Mouse (Mus musculus) hindbrain, embryonic 11.5 days (tissue): ENCODE measurements around the gene Traf3. TPM values are rescaled to one million over a fixed set of nuclear protein-coding genes. Genes with fewer than 3 reads are reported as not detected.

Experiments used
- ATAC-seq: fragments of 200-750 bp; cut with Nextera tagmentation; 2 replicates; pipeline ENCODE4 v1.8.0; 2017; ENCODE audit warnings: mild to moderate bottlenecking, moderate TSS enrichment, moderate library complexity; ENCODE audit not compliant: low FRiP score
- DNase-seq: peaks from one replicate; pipeline ENCODE4 v3.0.0-alpha.2; 2015; ENCODE audit warnings: low spot score
- H3K27ac ChIP-seq: fragments of 300-500 bp; sonication (generic); 2 replicates; pipeline ENCODE4 v1.5.1; 2014; ENCODE audit warnings: mild to moderate bottlenecking, low read depth, low read length
- H3K27me3 ChIP-seq: fragments of 300-500 bp; sonication (generic); 2 replicates; pipeline ENCODE4 v1.6.1; 2014; ENCODE audit warnings: mild to moderate bottlenecking, low read length, moderate library complexity, mixed read lengths; ENCODE audit not compliant: control insufficient read depth, insufficient read depth
- H3K36me3 ChIP-seq: fragments of 300-500 bp; sonication (generic); 2 replicates; pipeline ENCODE4 v1.6.1; 2014; ENCODE audit warnings: mild to moderate bottlenecking, low read length, moderate library complexity, mixed read lengths; ENCODE audit not compliant: control insufficient read depth, insufficient read depth
- H3K4me1 ChIP-seq: fragments of 300-500 bp; sonication (generic); replicated peaks from 2 replicates; pipeline ENCODE4 v1.6.1; 2014; ENCODE audit warnings: low read length, mixed read lengths; ENCODE audit not compliant: control insufficient read depth, insufficient read depth
- H3K4me2 ChIP-seq: fragments of 300-500 bp; sonication (generic); replicated peaks from 2 replicates; pipeline ENCODE4 v1.6.1; 2014; ENCODE audit warnings: mild to moderate bottlenecking, low read depth, low read length
- H3K4me3 ChIP-seq: fragments of 300-500 bp; sonication (generic); 2 replicates; pipeline ENCODE4 v1.5.1; 2014; ENCODE audit warnings: low read depth, low read length
- H3K9ac ChIP-seq: fragments of 300-500 bp; sonication (generic); 2 replicates; pipeline ENCODE4 v1.6.1; 2014; ENCODE audit warnings: low read depth, low read length
- H3K9me3 ChIP-seq: fragments of 300-500 bp; sonication (generic); 2 replicates; pipeline ENCODE4 v1.6.1; 2016; ENCODE audit warnings: low read length; ENCODE audit not compliant: control insufficient read depth
- WGBS: fragments of 180-500 bp; shearing (Covaris S2); extraction: QIAGEN DNeasy Blood & Tissue Kit; methylation state at CpG from one replicate; pipeline ENCODE4 v1.1.7; 2014; 5-methylcytosine and 5-hydroxymethylcytosine counted together
- polyA plus RNA-seq: library from polyadenylated mRNA; unstranded; fragments of >200 nt; fragmentation: Nextera tagmentation; extraction: Ambion mirVana; gene quantifications from 2 replicates; pipeline ENCODE4 v1.2.1, GENCODE M21; 2014

Gene Traf3
- polyA plus RNA-seq, 1 experiment from 2014 or later = 16.2 TPM

- no peaks in the 10 kb centered on the region for H3K36me3 ChIP-seq
- no peaks in the 10 kb centered on the region for H3K9me3 ChIP-seq
- no peak overlapping the region for H3K4me3 ChIP-seq
- ATAC-seq (no peak), DNase-seq (no peak)
- H3K9ac ChIP-seq = no peak overlapping the region
- no peak overlapping the region for H3K4me2 ChIP-seq
- no peak overlapping the region for H3K27ac ChIP-seq
- 91% methylated on average over 5 of the region's 5 CpGs for WGBS
- H3K4me1 ChIP-seq = no peaks in the 10 kb centered on the region
- no peaks in the 10 kb centered on the region for H3K27me3 ChIP-seq
Observed at GRCm38 (mm10) chr12:111181848-111182247, 15.7 kb downstream of the Traf3 start.

- H3K4me1 ChIP-seq = no peaks in the 10 kb centered on the region
- no peaks in the 10 kb centered on the region for H3K36me3 ChIP-seq
- no peak overlapping the region for H3K4me2 ChIP-seq
- DNase-seq = no peak
- H3K9me3 ChIP-seq = no peaks in the 10 kb centered on the region
- H3K9ac ChIP-seq = no peak overlapping the region
- H3K4me3 ChIP-seq = no peak overlapping the region
- no peaks in the 10 kb centered on the region for H3K27me3 ChIP-seq
- 94% methylated on average over 6 of the region's 6 CpGs for WGBS
- H3K27ac ChIP-seq = no peak overlapping the region
- ATAC-seq = no peak
Observed at GRCm38 (mm10) chr12:111182378-111182777, 16.2 kb downstream of the Traf3 start.

- H3K9me3 ChIP-seq = no peaks in the 10 kb centered on the region
- H3K27ac ChIP-seq = no peak within 1 kb of the TSS
- DNase-seq (no peak), ATAC-seq (no peak)
- no peak within 1 kb of the TSS for H3K4me3 ChIP-seq
- no peaks in the 10 kb centered on the region for H3K4me1 ChIP-seq
- H3K9ac ChIP-seq = no peak within 1 kb of the TSS
- H3K27me3 ChIP-seq = no peaks in the 10 kb centered on the region
- no peak within 1 kb of the TSS for H3K4me2 ChIP-seq
- 76% methylated on average over 5 of the region's 5 CpGs for WGBS
- no peaks in the 10 kb centered on the region for H3K36me3 ChIP-seq
Observed at GRCm38 (mm10) chr12:111184476-111184875, 18.3 kb downstream of the Traf3 start, which contains the start of gene 4930595D18Rik. 4930595D18Rik (minus strand) TSS chr12:111184491.

- ATAC-seq (no peak), DNase-seq (no peak)
- Histone ChIP-seq H3K27ac (no peak overlapping the region), H3K9ac (no peak overlapping the region), H3K9me3 (no peaks in the 10 kb centered on the region), H3K4me3 (no peak overlapping the region), H3K27me3 (no peaks in the 10 kb centered on the region), H3K4me2 (no peak overlapping the region), H3K36me3 (no peaks in the 10 kb centered on the region), H3K4me1 (no peaks in the 10 kb centered on the region)
- 92% methylated on average over 3 of the region's 3 CpGs for WGBS
Observed at GRCm38 (mm10) chr12:111186986-111187385, 20.8 kb downstream of the Traf3 start.

- 94% methylated on average over 4 of the region's 4 CpGs for WGBS
- no peak overlapping the region for H3K4me3 ChIP-seq
- H3K4me2 ChIP-seq = no peak overlapping the region
- H3K9me3 ChIP-seq = no peaks in the 10 kb centered on the region
- ATAC-seq (no peak), DNase-seq (no peak)
- H3K9ac ChIP-seq = no peak overlapping the region
- H3K36me3 ChIP-seq = no peaks in the 10 kb centered on the region
- no peaks in the 10 kb centered on the region for H3K4me1 ChIP-seq
- H3K27me3 ChIP-seq = no peaks in the 10 kb centered on the region
- H3K27ac ChIP-seq = no peak overlapping the region
Observed at GRCm38 (mm10) chr12:111188295-111188694, 22.1 kb downstream of the Traf3 start.

- H3K9ac ChIP-seq = no peak overlapping the region
- 90% methylated on average over 5 of the region's 5 CpGs for WGBS
- no peaks in the 10 kb centered on the region for H3K27me3 ChIP-seq
- H3K27ac ChIP-seq = no peak overlapping the region
- H3K36me3 ChIP-seq = no peaks in the 10 kb centered on the region
- H3K9me3 ChIP-seq = no peaks in the 10 kb centered on the region
- no peaks in the 10 kb centered on the region; the same call in 1 of the 2 replicates for H3K4me1 ChIP-seq
- no peak overlapping the region for H3K4me3 ChIP-seq
- ATAC-seq (no peak), DNase-seq (no peak)
- no peak overlapping the region for H3K4me2 ChIP-seq
Observed at GRCm38 (mm10) chr12:111190355-111190754, 24.2 kb downstream of the Traf3 start.

- no peak overlapping the region for H3K9ac ChIP-seq
- ATAC-seq (no peak), DNase-seq (no peak)
- H3K4me2 ChIP-seq = no peak overlapping the region
- H3K27ac ChIP-seq = no peak overlapping the region
- H3K36me3 ChIP-seq = no peaks in the 10 kb centered on the region
- no peaks in the 10 kb centered on the region for H3K9me3 ChIP-seq
- no peaks in the 10 kb centered on the region for H3K27me3 ChIP-seq
- H3K4me3 ChIP-seq = no peak overlapping the region
- 46% methylated on average over 2 of the region's 2 CpGs for WGBS
- no peaks in the 10 kb centered on the region; the same call in 1 of the 2 replicates for H3K4me1 ChIP-seq
Observed at GRCm38 (mm10) chr12:111190891-111191290, 24.7 kb downstream of the Traf3 start.

- WGBS = 82% methylated on average over 6 of the region's 6 CpGs
- no peaks in the 10 kb centered on the region for H3K36me3 ChIP-seq
- H3K9ac ChIP-seq = no peak overlapping the region
- H3K4me2 ChIP-seq = no peak overlapping the region
- DNase-seq = no peak
- no peaks in the 10 kb centered on the region for H3K9me3 ChIP-seq
- H3K27ac ChIP-seq = no peak overlapping the region
- H3K27me3 ChIP-seq = no peaks in the 10 kb centered on the region
- no peak for ATAC-seq
- H3K4me1 ChIP-seq = no peaks in the 10 kb centered on the region; the same call in 1 of the 2 replicates
- H3K4me3 ChIP-seq = no peak overlapping the region
Observed at GRCm38 (mm10) chr12:111192777-111193176, 26.6 kb downstream of the Traf3 start.

- Histone ChIP-seq H3K9me3 (no peaks in the 10 kb centered on the region), H3K36me3 (no peaks in the 10 kb centered on the region), H3K4me1 (no peaks in the 10 kb centered on the region; the same call in 1 of the 2 replicates), H3K4me2 (no peak overlapping the region), H3K27ac (no peak overlapping the region), H3K9ac (no peak overlapping the region), H3K4me3 (no peak overlapping the region), H3K27me3 (no peaks in the 10 kb centered on the region)
- ATAC-seq (no peak), DNase-seq (no peak)
- WGBS = 80% methylated on average over 9 of the region's 9 CpGs
Observed at GRCm38 (mm10) chr12:111193331-111193730, 27.2 kb downstream of the Traf3 start.
